8 mouse cellular contexts compared by ENCODE assay signal in genomic region chr11:85392179-85392863, GRCm38 (mm10). TPM values are rescaled to one million over a fixed set of nuclear protein-coding genes. Genes with fewer than 3 reads are reported as not detected.
A peak's percentile ranks its signal among the peaks of the same experiment; 100 is the strongest.
DNase-seq lines count a peak whose midpoint lies in the region; ATAC-seq and TF ChIP-seq lines count a peak whose summit lies in the region.

No protein-coding gene starts in this region.

- no peaks in the 10 kb centered on the region for H3K36me3 ChIP-seq in limb, embryonic 15.5 days
- no peaks in the 10 kb centered on the region for H3K36me3 ChIP-seq in stomach, postnatal 0 days (ENCODE audit: control insufficient read depth, insufficient read depth, low read length)

- 60% methylated on average over 12 of the region's 12 CpGs for WGBS in limb, embryonic 15.5 days
- 49% methylated on average over 12 of the region's 12 CpGs for WGBS in stomach, postnatal 0 days

- TF ChIP-seq CTCF in stomach, postnatal 0 days (IDR thresholded peaks at IDR 0.05; ENCODE audit: low read depth): peak; percentile 43; the same call in 1 of the 2 replicates

- no peak overlapping the region for H3K4me2 ChIP-seq in limb, embryonic 15.5 days
- no peak overlapping the region for H3K4me2 ChIP-seq in stomach, postnatal 0 days (replicated peaks; ENCODE audit: low read depth)

- no peak overlapping the region for H3K9ac ChIP-seq in limb, embryonic 15.5 days
- no peak overlapping the region for H3K9ac ChIP-seq in stomach, postnatal 0 days (ENCODE audit: low read length)

- 0 out of 2 replicates have a peak, but pooled peaks cover 6% of the 10 kb centered on the region for H3K4me1 ChIP-seq in limb, embryonic 15.5 days
- H3K4me1 ChIP-seq in stomach, postnatal 0 days (replicated peaks; ENCODE audit: control insufficient read depth, insufficient read depth): peaks cover 2% of the 10 kb centered on the region; the same call in 1 of the 2 replicates

- DNase-seq in embryo, embryonic 10 days (ENCODE audit: low spot score): peak; percentile 62
- DNase-seq in embryo, embryonic 9.5 days (ENCODE audit: extremely low spot score): no peak
- peak; percentile 17 to 19 for DNase-seq in urinary bladder, adult 18-20 months (ENCODE audit: low spot score in 2 of 2)
- no peak for DNase-seq in urinary bladder, postnatal 4 days (ENCODE audit: low spot score in 2 of 2)
- peak; percentile 43 for DNase-seq in stomach, postnatal 0 days (ENCODE audit: low spot score)
- DNase-seq in gastrocnemius, adult 8-10 months (ENCODE audit: low spot score in 2 of 2): no peak
- no peak for DNase-seq in gastrocnemius, postnatal 25 days

- TF ChIP-seq EP300 in stomach, postnatal 0 days (optimal IDR thresholded peaks at IDR 0.05): no peak

- no peak overlapping the region for H3K4me3 ChIP-seq in limb, embryonic 15.5 days
- H3K4me3 ChIP-seq in stomach, postnatal 0 days (ENCODE audit: low read depth, low read length): no peak overlapping the region

- H3K27ac ChIP-seq in limb, embryonic 15.5 days: 0 out of 2 replicates have a peak overlapping the region, but pooled peaks have one; percentile 30
- H3K27ac ChIP-seq in stomach, postnatal 0 days (replicated peaks): peak overlapping the region; percentile 53

- H3K9me3 ChIP-seq in limb, embryonic 15.5 days: no peaks in the 10 kb centered on the region
- H3K9me3 ChIP-seq in stomach, postnatal 0 days (ENCODE audit: control insufficient read depth, low read length): no peaks in the 10 kb centered on the region

- ATAC-seq in limb, embryonic 15.5 days (ENCODE audit: insufficient number of reproducible peaks, low FRiP score, low TSS enrichment, low read depth): no peak
- ATAC-seq in stomach, postnatal 0 days (ENCODE audit: low FRiP score, low TSS enrichment): peak; percentile 73; the same call in 1 of the 2 replicates

- H3K27me3 ChIP-seq in limb, embryonic 15.5 days: no peaks in the 10 kb centered on the region
- no peaks in the 10 kb centered on the region for H3K27me3 ChIP-seq in stomach, postnatal 0 days (ENCODE audit: control insufficient read depth, insufficient read depth, low read length)

RNA-seq across cellular contexts. Expression of gene Bcas3, which starts 39.4 kb away (rescaled TPM):
- polyA plus RNA-seq in limb, embryonic 15.5 days (2015; fragmentation: Nextera tagmentation; extraction: Ambion mirVana): 23.6 and 31.5 TPM in 2 replicates
- 16.5 and 20.4 TPM in 2 replicates for polyA plus RNA-seq in stomach, postnatal 0 days (2015; fragmentation: Nextera tagmentation; extraction: Ambion mirVana)
- 10 to 100 TPM; 37.4 to 39.3 (median 38.9) TPM for total RNA-seq in gastrocnemius, adult 8-10 months (2022)
- total RNA-seq in gastrocnemius, postnatal 25 days (2021): 10 to 100 TPM; 30.1 to 31.5 TPM

Comparison
In these comparisons a context has a peak if more than half of its experiments do, and no peak if none do; other contexts are left out.
1. DNase-seq: peak in embryo, embryonic 10 days (single experiment), urinary bladder, adult 18-20 months (2 of 2) and stomach, postnatal 0 days (single experiment); none in embryo, embryonic 9.5 days (single experiment), urinary bladder, postnatal 4 days (0 of 2), gastrocnemius, adult 8-10 months (0 of 2) and gastrocnemius, postnatal 25 days (single experiment).